Comparison of ENCODE assay signal across 9 mouse cellular contexts in genomic region chr2:160739647-160740356, GRCm38 (mm10). TPM values are rescaled to one million over a fixed set of nuclear protein-coding genes. Genes with fewer than 3 reads are reported as not detected.
DNase-seq lines count a peak whose midpoint lies in the region; ATAC-seq and TF ChIP-seq lines count a peak whose summit lies in the region.
"Had no signal": no experiment of that assay in that cellular context is flagged by ENCODE, and none has a peak within 500 bp of the region (broad histone marks: within the 10 kb centered on the region; RNA-seq: fewer than 3 reads in every experiment).

No protein-coding gene starts in this region.

- peaks cover 78% of the 10 kb centered on the region for H3K4me1 ChIP-seq in heart, embryonic 11.5 days (ENCODE audit: control insufficient read depth, insufficient read depth, low read length)
- H3K4me1 ChIP-seq in neural tube, embryonic 13.5 days (replicated peaks), result peaks cover 96% of the 10 kb centered on the region
- peaks cover 87% of the 10 kb centered on the region for H3K4me1 ChIP-seq in neural tube, embryonic 15.5 days
- peaks cover 33% of the 10 kb centered on the region for H3K4me1 ChIP-seq in kidney, adult 2 months (ENCODE audit: control insufficient read depth, insufficient read depth, low read length)

- peak overlapping the region; percentile 62 for H3K27ac ChIP-seq in heart, embryonic 11.5 days (ENCODE audit: low read depth, low read length)
- H3K27ac ChIP-seq in neural tube, embryonic 13.5 days (replicated peaks), result peak overlapping the region; percentile 18; the same call in 1 of the 2 replicates
- no peak overlapping the region for H3K27ac ChIP-seq in neural tube, embryonic 15.5 days (replicated peaks)
- 0 out of 2 replicates have a peak overlapping the region, but pooled peaks have one; percentile 10 for H3K27ac ChIP-seq in kidney, adult 2 months (ENCODE audit: insufficient read depth, low read depth, low read length)

- no peak overlapping the region for H3K9ac ChIP-seq in heart, embryonic 11.5 days (ENCODE audit: low read depth, low read length)
- no peak overlapping the region for H3K9ac ChIP-seq in neural tube, embryonic 13.5 days
- no peak overlapping the region for H3K9ac ChIP-seq in neural tube, embryonic 15.5 days (replicated peaks)

- TF ChIP-seq POLR2A in kidney, adult 2 months (IDR thresholded peaks at IDR 0.05; ENCODE audit: low read depth, low read length), result no peak

- intact Hi-C loops in heart, postnatal 25 days (cut with DNase I), result no loop called here

- no peak for DNase-seq in heart, postnatal 25 days (ENCODE audit: low spot score)
- DNase-seq in kidney, adult 2 months, result peak; percentile 64
- no peak for DNase-seq in frontal cortex, postnatal 36 days (ENCODE audit: low spot score in 2 of 2)
- no peak for DNase-seq in thymus, adult 18-20 months
- no peak for DNase-seq in spleen, adult 12 weeks (ENCODE audit: low spot score)
- DNase-seq: right cerebral cortex, postnatal 14 days had no signal

- H3K9me3 ChIP-seq in heart, embryonic 11.5 days (replicated peaks; ENCODE audit: control insufficient read depth, low read length), result no peaks in the 10 kb centered on the region
- H3K9me3 ChIP-seq in neural tube, embryonic 13.5 days, result no peaks in the 10 kb centered on the region
- no peaks in the 10 kb centered on the region for H3K9me3 ChIP-seq in neural tube, embryonic 15.5 days (replicated peaks)

- WGBS in heart, embryonic 11.5 days (ENCODE audit: insufficient replicate concordance), result 48% methylated on average over 2 of the region's 2 CpGs
- 61% methylated on average over 2 of the region's 2 CpGs for WGBS in neural tube, embryonic 13.5 days
- WGBS in neural tube, embryonic 15.5 days, result 59% methylated on average over 2 of the region's 2 CpGs
- 33% methylated on average over 2 of the region's 2 CpGs for WGBS in kidney, adult 2 months

- TF ChIP-seq CTCF in kidney, adult 2 months (conservative IDR thresholded peaks at IDR 0.05; ENCODE audit: insufficient read depth, insufficient read length, low read depth, low read length), result no peak

- no peaks in the 10 kb centered on the region for H3K27me3 ChIP-seq in heart, embryonic 11.5 days (ENCODE audit: control insufficient read depth, insufficient read depth, low read length)
- H3K27me3 ChIP-seq in neural tube, embryonic 13.5 days, result no peaks in the 10 kb centered on the region
- no peaks in the 10 kb centered on the region for H3K27me3 ChIP-seq in neural tube, embryonic 15.5 days (replicated peaks)
- H3K27me3 ChIP-seq in kidney, adult 2 months (replicated peaks; ENCODE audit: control insufficient read depth, insufficient read depth, low read length), result no peaks in the 10 kb centered on the region

- no peak overlapping the region for H3K4me2 ChIP-seq in heart, embryonic 11.5 days
- H3K4me2 ChIP-seq in neural tube, embryonic 13.5 days, result no peak overlapping the region
- H3K4me2 ChIP-seq in neural tube, embryonic 15.5 days, result no peak overlapping the region

- ATAC-seq in heart, embryonic 11.5 days (replicated peaks; ENCODE audit: insufficient number of reproducible peaks, low FRiP score, low TSS enrichment), result no peak
- ATAC-seq in neural tube, embryonic 13.5 days (ENCODE audit: low read depth), result no peak
- ATAC-seq in neural tube, embryonic 15.5 days (ENCODE audit: low FRiP score), result no peak

- peaks cover 5% of the 10 kb centered on the region; the same call in 1 of the 2 replicates for H3K36me3 ChIP-seq in heart, embryonic 11.5 days (ENCODE audit: control insufficient read depth, insufficient read depth, low read length)
- H3K36me3 ChIP-seq in neural tube, embryonic 13.5 days, result peaks cover 51% of the 10 kb centered on the region
- peaks cover 18% of the 10 kb centered on the region for H3K36me3 ChIP-seq in neural tube, embryonic 15.5 days
- no peaks in the 10 kb centered on the region for H3K36me3 ChIP-seq in kidney, adult 2 months (ENCODE audit: control insufficient read depth, insufficient read depth, low read length)

- no peak overlapping the region for H3K4me3 ChIP-seq in heart, embryonic 11.5 days (ENCODE audit: low read depth, low read length)
- H3K4me3 ChIP-seq in neural tube, embryonic 13.5 days, result no peak overlapping the region
- H3K4me3 ChIP-seq in neural tube, embryonic 15.5 days (replicated peaks), result no peak overlapping the region
- no peak overlapping the region for H3K4me3 ChIP-seq in kidney, adult 2 months (ENCODE audit: insufficient read depth, low read depth, low read length)

RNA-seq across cellular contexts. Expression of gene Plcg1, which starts 8.7 kb away (rescaled TPM):
- polyA plus RNA-seq in heart, embryonic 11.5 days (2014; fragmentation: Nextera tagmentation; extraction: Ambion mirVana), result 31.0 and 33.9 TPM in 2 replicates
- 10 to 100 TPM; 59.7 to 63.1 TPM for total RNA-seq in heart, postnatal 25 days (2021)
- 67.5 and 68.0 TPM in 2 replicates for polyA plus RNA-seq in neural tube, embryonic 13.5 days (2015; fragmentation: Nextera tagmentation; extraction: Ambion mirVana)
- polyA plus RNA-seq in neural tube, embryonic 15.5 days (2015; fragmentation: Nextera tagmentation; extraction: Ambion mirVana), result 47.2 and 49.5 TPM in 2 replicates
- 33.1 and 38.2 TPM in 2 replicates for polyA plus RNA-seq in kidney, adult 2 months (2012; rRNA removed)
